Mouse (Mus musculus) G1E (cell line): ENCODE data around the gene Slc34a2.

ENCODE experiments used
- CTCF ChIP-seq: IDR thresholded peaks from 2 replicates; pipeline ENCODE4 v1.5.1; 2012; ENCODE audit warnings: low read depth, low read length, inconsistent platforms, mixed read lengths
- GATA1 ChIP-seq: IDR thresholded peaks from 2 replicates; pipeline ENCODE4 v1.6.1; 2012; ENCODE audit warnings: borderline replicate concordance, low read length, inconsistent platforms, mixed read lengths

DNA sequence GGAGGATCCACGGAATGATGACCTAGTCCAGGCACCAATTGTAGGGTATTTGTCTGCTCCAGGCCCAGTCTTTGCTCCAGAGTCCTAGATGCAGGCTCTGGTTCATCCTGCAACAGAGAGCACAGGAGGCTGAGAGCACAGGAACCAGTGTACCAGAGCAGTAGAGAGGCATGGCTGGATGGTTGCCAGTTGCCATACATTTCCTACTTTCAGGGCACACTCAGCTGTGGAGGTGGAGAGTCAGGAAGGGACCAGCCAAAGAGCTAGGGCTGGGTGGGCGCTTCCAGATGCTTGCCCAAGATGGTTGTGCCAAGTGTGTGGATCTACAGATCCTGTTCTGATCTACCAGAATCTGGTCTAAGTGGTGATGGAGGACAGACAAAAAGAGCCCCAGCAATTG, 15.4 kb downstream of the Slc34a2 start:
- TF ChIP-seq CTCF (no peak), GATA1 (no peak)
